Mouse (Mus musculus) erythroblast, embryonic 14.5 days (primary cell): ENCODE measurements around the gene Zscan21.

Experiments
- GATA1 ChIP-seq: IDR thresholded peaks from 2 replicates; pipeline ENCODE4 v1.6.1; 2012; ENCODE audit warnings: low read length, inconsistent platforms, mixed read lengths
- TAL1 ChIP-seq: IDR thresholded peaks from 3 replicates; pipeline ENCODE4 v1.6.1; 2012; ENCODE audit warnings: low read length, inconsistent platforms, mixed read lengths

DNA sequence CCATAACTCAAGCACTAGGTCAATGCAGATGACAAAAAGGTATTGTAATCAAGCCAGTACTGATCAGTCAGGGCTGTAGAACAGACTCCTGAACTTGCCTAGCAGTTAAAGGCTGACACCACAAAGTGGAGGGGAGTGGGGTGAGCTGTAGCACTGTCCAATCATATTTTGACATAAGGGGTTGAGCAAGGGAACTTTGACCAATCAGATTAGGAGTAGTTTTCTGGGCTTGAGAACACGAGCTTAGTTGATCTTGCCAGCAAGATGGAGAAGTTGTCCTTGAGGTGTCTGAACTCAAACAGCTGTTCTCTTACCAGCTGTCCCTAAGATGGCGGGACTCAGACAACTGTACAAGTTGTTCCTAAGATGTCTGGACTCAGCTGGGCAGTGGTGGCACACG is 56.5 kb downstream of the Zscan21 start:
- TF ChIP-seq TAL1 = no peak
- no peak for TF ChIP-seq GATA1
